Mouse (Mus musculus): ENCODE results near the gene Dpp9.

Gene Dpp9

DNA sequence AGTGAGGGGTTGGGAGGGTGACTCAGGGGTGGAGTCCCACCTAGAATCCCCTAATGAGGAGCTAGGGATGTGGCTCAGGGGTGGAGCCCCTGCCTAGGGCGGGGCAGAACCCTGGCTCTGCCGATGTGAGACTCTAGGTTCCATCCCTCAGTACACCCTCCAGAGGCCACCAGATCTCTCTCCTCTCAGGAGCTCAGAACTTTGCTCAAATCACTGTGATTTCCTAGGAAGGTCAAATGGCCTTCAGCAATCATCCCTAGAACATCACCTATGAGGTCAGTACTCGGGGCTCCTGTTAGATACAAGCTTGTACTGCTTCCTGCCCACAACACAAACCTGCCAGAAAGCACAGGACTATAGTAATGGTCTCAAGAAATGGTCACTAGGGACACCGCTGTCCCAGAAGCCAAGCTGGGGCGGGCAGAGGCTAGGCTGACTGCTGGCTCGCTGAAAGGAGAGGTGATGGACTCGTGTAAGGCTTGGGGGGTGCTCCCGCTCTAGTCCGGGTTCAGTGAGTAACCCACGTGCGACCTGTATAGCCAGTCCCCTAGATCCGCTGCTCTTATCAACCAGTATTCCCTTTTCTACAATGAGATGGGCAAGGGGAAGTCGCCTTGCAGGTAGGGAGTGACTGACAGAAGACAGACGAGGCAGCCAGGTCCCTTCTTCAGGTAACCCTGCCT lies 35.6 kb downstream of the Dpp9 start:
- no peak for DNase-seq

DNA sequence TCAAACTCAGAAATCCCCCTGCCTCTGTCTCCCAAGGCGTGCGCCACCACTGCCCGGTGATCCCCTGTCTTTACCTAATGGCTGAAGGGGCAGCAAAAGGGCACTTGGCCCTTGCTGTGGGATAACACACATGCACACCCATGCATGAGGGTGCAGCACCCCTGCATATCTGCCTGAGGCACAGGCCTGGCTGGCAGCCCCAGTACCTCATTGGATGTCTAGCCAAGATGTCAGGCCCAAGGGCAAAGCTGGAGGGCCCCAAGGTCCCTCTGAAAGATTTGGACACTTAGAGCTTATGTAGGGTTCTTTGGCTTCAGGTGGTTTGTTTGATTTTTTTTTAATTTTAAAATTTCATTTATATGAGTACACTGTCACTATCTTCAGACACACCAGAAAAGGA lies 43.3 kb downstream of the Dpp9 start:
- no peak for DNase-seq

DNA sequence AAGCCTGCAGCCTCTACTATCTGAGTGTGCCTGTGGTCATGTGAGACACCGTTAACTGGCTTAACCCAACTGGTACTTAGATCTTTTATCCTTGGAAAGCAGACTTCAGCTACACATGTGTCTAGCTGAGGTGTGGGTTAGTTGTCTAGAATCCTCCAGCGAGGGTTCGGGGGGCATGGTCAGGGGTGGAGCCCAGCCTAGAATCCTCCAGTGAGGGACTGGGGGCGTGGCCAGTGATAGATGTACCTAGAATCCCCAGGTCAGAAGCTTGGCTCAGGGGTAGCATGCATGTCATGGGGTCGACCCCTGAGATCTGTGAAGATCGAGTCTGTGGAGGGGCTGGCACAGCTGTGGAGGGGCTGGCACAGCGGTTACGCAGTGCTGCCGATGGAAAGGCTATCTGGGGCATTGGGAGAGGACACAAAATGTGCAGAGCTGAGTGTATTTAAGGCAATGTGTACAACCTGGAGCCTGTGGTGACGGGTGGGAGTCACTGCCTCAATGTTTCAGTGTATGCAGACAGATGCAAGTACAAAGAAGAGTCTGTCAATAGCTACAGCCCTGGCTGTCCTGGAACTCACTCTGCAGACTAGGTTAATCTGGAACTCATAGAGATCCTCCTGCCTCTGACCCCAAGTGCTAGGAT lies 45.2 kb downstream of the Dpp9 start:
- no peak for DNase-seq

DNA sequence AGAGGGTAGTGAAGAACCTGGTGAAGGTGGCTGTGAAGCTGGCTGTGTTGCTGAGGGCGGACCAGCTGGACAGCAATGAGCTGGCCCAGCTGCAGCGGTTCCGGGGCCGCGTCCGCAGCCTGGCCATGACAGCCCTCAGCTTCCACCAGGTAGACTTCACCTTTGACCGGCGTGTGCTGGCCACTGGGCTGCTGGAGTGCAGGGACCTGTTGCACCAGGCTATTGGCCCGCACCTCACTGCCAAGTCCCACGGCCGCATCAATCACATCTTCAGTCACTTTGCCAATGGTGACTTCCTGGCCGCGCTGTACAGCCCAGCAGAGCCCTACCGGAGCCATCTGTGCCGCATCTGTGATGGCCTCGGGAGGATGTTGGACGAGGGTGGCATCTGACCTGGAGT lies 46.8 kb downstream of the Dpp9 start:
- no peak for DNase-seq

DNA sequence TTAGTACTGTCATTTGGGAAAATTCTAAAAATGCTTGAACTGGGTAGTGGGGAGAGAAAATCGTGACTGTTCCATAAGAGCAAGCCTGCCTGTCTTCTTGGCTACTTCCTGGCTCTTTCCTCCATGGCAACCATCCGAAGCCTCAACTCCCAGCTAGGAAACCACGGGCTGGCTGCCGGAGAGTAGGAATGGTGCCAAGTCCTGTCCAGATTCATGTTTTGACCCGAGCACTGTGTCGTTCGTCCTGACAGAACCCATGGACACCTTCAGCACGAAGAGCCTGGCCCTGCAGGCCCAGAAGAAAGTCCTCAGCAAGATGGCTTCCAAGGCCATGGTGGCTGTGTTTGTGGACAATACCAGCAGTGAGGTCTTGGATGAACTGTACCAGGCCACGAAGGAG lies 47.2 kb downstream of the Dpp9 start:
- DNase-seq = no peak

DNA sequence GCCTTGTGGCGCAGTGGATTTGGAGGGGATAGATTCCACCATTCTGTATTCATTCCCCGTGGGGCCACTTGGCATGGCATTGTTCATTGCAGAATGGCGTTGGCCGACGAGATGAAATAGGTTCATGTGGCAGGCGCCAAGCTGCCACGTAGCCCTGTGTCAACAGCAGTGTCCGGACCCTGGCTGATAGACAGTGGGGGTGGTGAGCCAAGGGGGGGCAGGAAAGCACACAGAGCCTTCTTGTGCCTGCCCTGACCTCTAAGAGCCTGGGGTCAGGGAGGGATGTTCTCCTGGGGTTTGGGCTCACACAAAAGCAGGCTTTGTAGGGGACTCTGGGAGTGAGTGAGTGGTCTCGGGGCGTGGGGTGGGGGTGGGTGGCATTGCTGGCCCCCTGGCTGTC lies 48.1 kb downstream of the Dpp9 start:
- DNase-seq = no peak

DNA sequence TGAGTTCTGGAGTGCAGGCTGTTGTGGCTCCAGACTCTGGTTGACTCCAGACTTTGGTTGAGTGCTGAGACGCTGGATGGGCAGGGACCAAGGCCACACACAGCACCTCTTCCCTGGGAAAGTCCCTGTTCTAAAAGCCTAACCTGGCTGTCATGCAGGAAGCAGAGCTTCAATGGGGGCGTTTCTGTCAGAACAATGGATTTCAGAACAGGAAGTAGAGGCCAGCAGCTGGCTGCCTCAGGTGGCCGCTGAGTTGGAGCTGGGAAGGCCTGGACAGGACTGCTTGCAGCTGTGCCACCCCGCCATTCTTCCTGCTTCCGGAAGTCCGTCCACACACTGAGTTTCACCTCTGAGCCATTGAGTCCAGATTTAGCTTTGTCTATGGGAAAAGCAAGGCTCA lies 48.9 kb downstream of the Dpp9 start:
- DNase-seq = peak; percentile 23 to 37

DNA sequence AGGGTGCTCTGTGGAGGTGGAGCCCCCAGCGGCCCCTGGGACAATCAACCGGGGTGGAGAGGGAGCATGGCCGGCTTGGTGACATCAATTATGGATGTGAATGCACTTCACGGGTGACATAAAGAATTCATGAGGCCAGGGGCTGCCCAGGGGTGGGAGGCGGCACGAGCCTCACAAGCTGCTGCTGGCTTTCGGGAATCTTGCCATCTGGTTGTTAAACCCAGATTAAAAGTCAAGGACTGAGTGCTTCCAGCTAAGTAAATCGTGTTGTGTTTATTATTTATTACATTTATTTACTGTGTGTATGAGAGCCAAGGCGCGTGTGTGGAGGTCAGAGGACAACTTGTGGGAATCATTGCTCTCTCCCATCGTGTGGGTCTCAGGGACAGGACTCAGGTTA lies 53.0 kb downstream of the Dpp9 start:
- DNase-seq = no peak

DNA sequence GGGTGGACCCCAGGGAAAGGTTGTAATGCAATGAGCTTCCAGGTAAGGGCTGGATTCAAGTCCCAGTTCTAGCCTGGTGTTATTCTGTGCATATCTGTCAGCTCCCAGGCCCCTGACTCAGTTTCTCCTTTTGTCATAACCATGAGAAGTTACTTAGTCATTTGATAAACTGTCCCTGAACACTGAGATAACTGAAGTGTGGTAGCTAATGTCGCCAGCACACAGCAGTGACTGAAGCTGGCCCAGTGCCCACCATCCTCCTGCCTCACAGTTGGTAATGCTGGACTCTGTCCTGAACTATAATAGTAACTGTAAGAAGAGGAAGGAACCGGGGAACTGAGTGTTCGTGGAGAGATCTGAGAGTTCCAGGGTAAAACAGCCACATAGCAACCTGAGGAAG lies 54.2 kb downstream of the Dpp9 start:
- no peak for DNase-seq

DNA sequence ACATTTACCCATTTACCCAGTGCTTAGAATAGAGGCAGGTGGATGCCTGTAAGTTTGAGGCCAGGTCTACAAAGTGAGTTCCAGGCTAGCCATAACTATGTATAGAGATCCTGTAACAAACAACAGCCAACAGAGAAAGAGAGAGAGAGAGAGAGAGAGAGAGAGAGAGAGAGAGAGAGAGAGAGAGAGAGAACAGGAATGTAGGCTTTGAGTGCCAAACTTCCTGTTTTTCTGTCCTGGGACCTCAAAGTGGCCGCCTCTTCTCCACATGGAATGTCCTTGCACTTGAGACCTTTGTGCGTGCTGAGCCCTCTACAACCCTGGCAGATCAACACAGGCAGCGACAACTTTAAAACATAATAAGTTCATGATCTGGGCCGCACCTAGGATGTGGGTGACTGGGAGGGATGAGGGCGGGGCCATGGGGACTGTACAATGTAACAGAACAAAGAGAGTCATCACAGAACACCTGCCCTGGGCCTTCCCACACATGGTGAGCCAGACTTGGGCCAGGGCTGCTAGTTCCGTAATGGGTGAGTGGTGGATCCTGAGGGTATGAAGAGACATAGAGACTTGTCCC lies 55.1 kb downstream of the Dpp9 start:
- peak; percentile 45 to 57 for DNase-seq

DNA sequence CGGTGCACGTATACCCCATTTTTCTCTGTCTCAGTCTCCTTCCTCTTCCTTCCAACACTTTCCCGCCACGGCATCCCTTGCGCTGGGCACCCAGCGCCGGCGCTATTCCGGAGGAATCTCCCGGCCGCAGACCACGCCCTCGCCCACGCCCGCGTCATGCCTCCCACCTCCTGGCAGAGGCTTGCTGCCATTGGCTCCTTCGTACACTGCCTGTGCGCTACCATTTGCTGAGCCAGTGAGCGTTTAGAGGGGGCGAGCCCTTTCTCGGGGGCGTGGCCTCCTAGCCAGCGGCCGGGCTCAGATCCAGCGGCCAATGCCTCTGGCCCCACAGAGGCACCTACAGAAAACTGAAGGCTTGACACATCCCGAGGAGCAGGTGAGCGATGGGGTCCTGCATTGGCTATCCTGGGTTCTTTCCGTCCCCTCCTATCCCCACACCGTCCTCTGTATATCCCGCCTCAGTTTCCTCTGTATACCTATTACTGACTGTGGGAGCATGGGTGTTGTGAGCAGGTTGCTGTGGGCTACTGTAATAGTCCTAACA lies 56.4 kb downstream of the Dpp9 start, which contains the start of gene Tnfaip8l1:
TSS of gene Tnfaip8l1 (plus strand) at position 247 of the 544 bp plus-strand sequence.
- peak; percentile 97 to 98 for DNase-seq

DNA sequence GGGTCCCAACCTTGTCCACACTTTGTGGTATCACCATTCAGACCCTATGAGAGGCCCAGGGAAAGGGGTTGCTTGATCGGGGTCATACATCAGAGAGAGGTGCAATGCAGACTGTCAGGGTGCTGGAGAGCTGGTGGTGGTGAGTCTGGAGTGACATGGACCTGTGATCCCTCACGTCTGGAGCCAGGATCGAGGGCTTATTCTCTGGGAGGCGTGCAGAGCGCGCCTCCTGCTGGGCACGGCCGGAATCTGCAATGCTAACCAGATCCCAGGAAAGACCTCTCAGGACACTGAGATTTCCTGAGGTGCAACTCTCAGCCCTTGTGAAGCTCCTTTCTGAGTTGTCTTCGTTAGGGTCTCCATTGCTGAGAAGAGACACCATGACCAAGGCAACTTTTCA lies 59.0 kb downstream of the Dpp9 start:
- peak; percentile 70 to 76 for DNase-seq

DNA sequence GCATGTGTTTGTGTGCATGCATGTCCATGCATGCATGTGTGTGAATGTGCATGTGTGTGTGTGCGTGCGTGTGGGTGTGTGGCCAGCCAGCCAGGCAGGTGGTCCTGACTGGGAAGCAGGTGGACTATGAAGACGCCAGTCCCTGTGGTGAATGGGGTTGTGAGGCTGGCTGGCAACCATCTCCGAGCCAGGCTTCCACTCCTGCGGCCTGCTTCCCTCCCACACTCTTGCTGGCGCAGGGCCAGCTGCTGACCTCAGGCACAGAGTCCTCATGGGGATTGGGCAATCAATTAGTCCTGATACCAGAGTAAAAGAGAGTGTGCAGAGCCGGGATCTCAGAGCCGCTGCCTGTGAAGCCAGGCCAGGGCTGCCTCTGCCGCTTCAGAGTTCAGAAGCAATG lies 65.1 kb downstream of the Dpp9 start:
- DNase-seq = peak; percentile 79 to 84

DNA sequence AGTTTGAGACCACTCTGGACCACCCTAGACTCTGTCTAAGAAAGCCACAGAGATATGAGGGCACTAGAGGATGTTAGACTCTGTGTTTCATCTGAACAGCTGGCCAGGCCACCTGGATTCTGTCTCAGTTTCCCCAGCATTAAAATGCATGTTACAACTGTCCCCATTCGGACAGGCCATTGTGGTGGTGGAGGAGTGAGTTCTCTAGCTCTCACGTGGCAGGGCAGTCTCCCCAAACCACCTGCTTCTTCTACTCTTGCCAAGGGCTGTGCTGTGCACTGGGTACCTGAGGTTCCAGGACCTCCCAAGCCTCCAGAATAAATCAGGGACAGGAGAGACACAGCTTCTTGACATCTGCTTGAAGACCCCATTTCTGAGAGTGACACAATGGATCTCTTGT lies 68.8 kb downstream of the Dpp9 start:
- DNase-seq = no peak

DNA sequence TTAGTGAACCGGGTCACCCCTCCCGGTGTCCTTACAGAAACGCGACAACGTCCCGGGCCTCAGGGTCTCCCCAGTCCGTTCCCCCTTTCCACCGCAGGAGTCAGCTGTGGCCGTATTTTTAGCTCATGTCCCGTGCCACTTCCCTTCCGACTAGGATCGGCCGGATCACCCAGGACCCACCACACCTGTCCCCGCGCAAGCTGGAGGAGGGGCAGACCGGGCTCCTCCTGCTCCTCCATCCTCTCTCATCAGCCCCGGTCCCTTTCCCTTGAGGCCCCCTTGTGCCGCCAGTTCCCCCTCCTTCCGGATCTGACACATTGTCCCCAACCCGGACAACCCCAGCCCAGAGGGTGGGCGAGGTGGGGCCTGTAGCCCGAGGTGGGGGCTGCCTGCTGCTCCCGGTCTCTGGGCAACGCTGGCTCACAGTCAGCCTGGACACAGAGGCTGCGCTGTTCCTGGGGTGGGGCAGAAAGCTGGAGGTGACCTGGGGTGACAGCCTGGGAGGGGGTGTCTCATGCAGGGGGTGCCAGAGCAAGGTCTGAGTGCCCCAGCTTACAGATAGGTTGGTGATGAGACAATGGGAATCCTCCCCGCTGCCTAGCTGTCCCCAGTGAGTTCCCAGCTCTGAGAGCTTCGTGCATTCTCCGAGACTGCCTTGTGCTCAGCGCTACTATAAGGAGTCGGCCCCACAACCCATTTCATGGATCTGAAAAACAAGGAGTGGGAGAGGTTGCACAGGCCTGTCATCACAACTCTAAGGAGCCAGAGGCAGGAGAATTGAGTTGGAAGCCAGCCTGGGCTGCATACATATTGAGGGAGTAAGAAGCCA lies 69.7 kb downstream of the Dpp9 start:
- no peak for DNase-seq

DNA sequence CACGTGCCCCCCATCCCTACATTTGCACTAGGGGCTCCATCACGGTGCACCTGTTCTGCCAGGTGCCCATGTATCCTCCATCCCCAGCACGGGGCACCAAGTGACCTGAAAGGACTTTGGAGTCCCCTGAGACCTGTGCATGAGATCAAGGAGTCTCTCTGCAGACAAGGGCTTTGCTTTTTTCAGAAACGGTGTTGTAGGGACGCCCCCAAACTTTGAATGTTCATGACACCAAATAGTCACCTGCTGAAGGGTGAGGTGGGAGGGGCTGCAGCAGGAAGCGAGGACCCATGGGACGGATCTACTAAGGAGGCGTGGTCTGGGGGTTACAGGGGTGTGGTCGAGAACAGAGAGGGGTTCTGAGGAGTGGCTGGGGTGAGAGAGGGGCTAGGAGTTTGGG lies 70.4 kb downstream of the Dpp9 start:
- DNase-seq = no peak

DNA sequence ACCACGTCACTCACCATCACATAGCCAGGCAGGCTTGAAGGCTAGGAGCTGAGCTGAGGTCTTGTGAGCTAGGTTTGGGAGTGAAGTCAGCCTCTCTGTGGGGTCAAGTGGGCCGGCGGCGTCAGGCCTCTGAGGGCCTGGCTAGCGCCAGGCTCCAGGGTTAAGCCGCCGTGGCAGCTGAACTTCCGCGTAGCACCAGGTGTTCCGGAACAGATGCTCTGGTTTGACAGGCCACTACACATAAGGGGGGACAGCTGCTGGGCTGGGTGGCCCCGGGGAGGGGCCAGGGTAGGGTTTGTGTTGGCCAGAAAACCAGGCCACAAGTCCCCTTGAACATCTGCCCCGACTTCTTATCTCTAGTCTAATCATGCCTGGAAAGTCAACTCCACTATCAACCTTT lies 71.3 kb downstream of the Dpp9 start:
- no peak for DNase-seq

DNA sequence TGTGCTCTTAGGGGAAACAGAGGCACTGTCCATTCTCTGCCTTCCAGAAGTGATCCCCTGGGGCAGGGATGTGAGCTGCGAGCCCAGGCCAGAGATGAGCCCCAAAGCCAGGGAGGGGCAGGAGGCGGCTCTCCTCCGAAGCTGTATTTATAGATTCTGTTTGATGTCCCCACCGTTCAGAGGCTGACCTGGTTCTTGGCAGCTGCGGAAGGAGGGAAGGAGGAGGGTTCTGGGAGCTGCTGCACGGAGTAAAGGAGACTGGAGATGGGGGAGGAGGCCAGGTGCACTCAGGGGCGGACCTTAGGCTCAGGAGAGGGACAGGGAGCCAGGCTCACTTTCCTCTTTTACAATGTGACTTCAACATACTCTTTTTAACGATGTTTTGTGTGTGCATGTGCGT lies 72.6 kb downstream of the Dpp9 start:
- no peak for DNase-seq

DNA sequence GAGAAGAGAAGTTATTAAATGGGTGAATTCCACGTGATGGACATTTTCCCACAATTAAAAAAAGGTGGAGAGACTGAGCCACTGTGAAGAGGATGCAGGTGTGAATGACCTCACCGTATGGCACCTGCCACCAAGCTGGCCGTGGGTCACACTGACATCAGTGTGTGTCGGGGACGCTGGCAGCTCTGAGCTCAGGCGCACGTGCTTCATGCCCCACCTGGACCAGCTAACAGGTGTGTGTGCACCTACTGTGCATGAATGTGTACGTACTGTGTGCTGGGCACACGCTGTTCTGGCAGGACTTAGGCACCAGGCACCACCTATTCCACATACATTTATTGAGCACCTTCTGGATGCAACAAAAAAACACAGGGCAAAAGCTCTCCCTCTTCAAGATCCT lies 74.2 kb downstream of the Dpp9 start:
- DNase-seq = no peak

DNA sequence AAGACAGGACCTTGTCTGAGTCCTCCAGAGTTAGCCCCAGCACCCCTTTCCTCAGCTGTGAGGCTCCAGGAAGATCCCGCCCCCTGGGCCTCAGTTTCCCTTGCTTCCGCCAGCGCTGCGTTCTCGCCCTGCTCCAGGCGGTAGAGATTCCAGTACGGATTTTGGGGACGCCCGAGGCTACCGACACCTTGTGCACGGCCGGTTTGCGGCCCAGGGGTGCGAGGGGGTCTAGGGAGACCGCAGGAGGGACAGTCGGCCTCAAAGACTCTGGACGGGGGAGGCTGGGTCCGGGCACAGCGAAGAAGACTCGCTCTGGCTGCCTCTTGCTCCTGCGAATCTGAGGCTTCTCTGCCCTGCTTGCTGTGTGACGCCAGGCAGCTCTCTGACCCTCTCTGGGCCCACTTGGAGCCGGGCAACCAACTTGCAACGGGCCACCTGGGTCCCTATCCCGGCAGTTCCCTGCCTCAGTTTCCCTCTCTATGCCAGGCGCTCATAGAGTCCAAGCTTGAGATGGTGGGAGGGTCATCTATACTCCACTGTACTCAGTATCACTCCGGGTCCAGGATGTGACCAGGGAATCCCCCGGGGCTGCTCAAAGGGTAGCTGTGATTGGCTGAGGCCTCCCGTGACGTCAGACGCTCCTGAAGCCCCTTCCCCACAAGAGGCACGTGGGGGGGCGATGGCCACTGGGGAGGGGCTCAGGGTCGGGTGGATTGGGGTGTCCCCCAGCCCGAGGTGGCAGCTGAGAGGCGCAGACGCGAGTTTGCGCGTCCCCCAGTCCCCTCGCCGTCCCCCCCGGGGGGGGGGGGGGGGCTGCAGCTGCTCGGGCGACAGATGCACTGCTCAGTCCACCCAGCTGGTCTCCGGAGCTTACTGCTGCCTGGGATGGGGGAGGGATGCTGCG lies 76.8 kb downstream of the Dpp9 start:
- DNase-seq = no peak

DNA sequence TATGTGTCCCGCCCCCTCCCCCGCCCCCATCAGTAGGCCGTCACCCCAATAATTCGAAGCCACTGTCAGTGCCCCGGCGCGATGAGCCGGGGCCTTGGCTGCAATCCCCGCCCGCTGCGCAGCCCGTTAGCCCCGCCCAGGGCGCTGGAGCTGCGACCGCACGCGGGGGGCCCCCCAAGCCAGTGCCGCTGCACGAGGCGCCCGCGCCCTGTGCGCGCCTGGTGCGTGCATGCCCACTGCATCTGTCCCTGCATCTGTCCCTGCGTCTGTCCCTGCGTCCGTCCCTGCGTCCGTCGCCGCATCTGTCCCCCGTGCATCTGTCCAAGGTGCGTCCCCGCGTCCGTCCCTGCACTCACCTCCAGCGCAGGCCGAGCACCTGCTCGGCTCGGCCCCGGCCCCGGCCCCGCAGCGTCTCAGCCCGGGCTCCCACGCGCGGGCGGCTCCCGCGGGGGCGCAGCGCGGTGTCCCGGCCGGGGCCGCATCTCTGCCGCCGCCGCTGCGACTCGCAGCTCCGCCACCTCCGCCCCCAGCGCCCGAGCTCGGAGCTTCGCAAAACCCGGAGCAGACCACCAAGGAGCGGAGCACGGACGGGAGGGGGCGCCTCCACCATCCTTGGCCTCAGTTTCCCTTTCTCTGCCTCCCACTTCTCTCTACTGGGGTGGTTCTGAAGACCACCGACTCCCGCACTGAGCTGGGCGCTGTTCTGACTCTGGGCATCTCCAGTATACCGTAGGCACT lies 78.7 kb downstream of the Dpp9 start, which contains the start of gene Sema6b:
TSS of gene Sema6b (minus strand) at position 486 of the 738 bp plus-strand sequence.
- DNase-seq = peak; percentile 65 to 76
